Comparison of ENCODE assay signal across 8 mouse cellular contexts in genomic region chr4:118147547-118148316, GRCm38 (mm10). TPM values are rescaled to one million over a fixed set of nuclear protein-coding genes. Genes with fewer than 3 reads are reported as not detected.
DNase-seq lines count a peak whose midpoint lies in the region.

No protein-coding gene starts in this region.

- DNase-seq in cerebellum, adult 18-20 months, result peak; percentile 50 to 57
- no peak for DNase-seq in cerebellum, adult 8-10 months
- DNase-seq in layer of hippocampus, adult 11-12 months (ENCODE audit: low spot score), result peak; percentile 84
- no peak for DNase-seq in layer of hippocampus, adult 9-10 months (ENCODE audit: low spot score)
- DNase-seq in gastrocnemius, postnatal 36 days, result peak; percentile 36 to 55
- peak; percentile 24 to 52 for DNase-seq in left cerebral cortex, postnatal 14 days (ENCODE audit: low spot score in 2 of 2)
- no peak for DNase-seq in spleen, postnatal 36 days (ENCODE audit: low spot score in 2 of 2)
- no peak for DNase-seq in thymus, postnatal 4 days

- intact Hi-C loops in gastrocnemius, postnatal 36 days (cut with DNase I), result no loop called here
- intact Hi-C loops in left cerebral cortex, postnatal 14 days (cut with DNase I), result no loop called here

RNA-seq across cellular contexts. Expression of gene St3gal3, which starts 13.0 kb away (rescaled TPM):
- 10 to 100 TPM; 65.8 to 68.8 TPM for total RNA-seq in gastrocnemius, postnatal 36 days (2021)
- 10 to 100 TPM; 41.4 to 45.3 TPM for total RNA-seq in left cerebral cortex, postnatal 14 days (2021)

RNA-seq across cellular contexts. Expression of gene Kdm4a, which starts 32.1 kb away (rescaled TPM):
- 10 to 100 TPM; 16.4 to 17.4 TPM for total RNA-seq in gastrocnemius, postnatal 36 days (2021)
- 10 to 100 TPM; 46.2 to 49.5 TPM for total RNA-seq in left cerebral cortex, postnatal 14 days (2021)

Comparison
In these comparisons a context has a peak if more than half of its experiments do, and no peak if none do; other contexts are left out.
1. DNase-seq: peak in cerebellum, adult 18-20 months (2 of 2), layer of hippocampus, adult 11-12 months (single experiment), gastrocnemius, postnatal 36 days (2 of 2) and left cerebral cortex, postnatal 14 days (2 of 2); none in cerebellum, adult 8-10 months (single experiment), layer of hippocampus, adult 9-10 months (single experiment), spleen, postnatal 36 days (0 of 2) and thymus, postnatal 4 days (single experiment).